Mouse (Mus musculus) spleen, embryonic (tissue): Measurements from ENCODE around the gene Tcf7l1.

Experiments
- CTCF ChIA-PET: fragments of 350-600 bp; sonication (Branson Sonifier 250); formaldehyde crosslinking; loops from one replicate; lab custom pipeline; 2022; lab: Charles Lee

The Tcf7l1 gene

GRCm38 (mm10) chr6:72664290-72664689 lies 124.8 kb downstream of the Tcf7l1 start:
- CTCF ChIA-PET: no interaction called here

GRCm38 (mm10) chr6:72663000-72663399 lies 126.1 kb downstream of the Tcf7l1 start:
- CTCF ChIA-PET: no interaction called here

- CTCF ChIA-PET: no interaction called here
These were observed 128.7 kb downstream of the Tcf7l1 start for GRCm38 (mm10) chr6:72660391-72660720.

- CTCF ChIA-PET: no interaction called here
These were observed 129.2 kb downstream of the Tcf7l1 start for GRCm38 (mm10) chr6:72659717-72660390.

- CTCF ChIA-PET: interaction anchor here (0.7 kb wide), 1 partner anchor 203 kb away, joined by 3 read pairs; no protein-coding TSS in a partner anchor
These were observed 131.0 kb downstream of the Tcf7l1 start for GRCm38 (mm10) chr6:72658006-72658405.

GRCm38 (mm10) chr6:72656053-72656442 lies 133.0 kb downstream of the Tcf7l1 start:
- CTCF ChIA-PET: no interaction called here

GRCm38 (mm10) chr6:72655309-72656052 lies 133.6 kb downstream of the Tcf7l1 start:
- CTCF ChIA-PET: interaction anchor here (0.7 kb wide), 1 partner anchor 1516 kb away, joined by 11 read pairs; no protein-coding TSS in a partner anchor

- CTCF ChIA-PET: interaction anchor here (1.1 kb wide), 1 partner anchor 18 kb away, joined by 3 read pairs; no protein-coding TSS in a partner anchor
These were observed 134.7 kb downstream of the Tcf7l1 start for GRCm38 (mm10) chr6:72654355-72654754.

- CTCF ChIA-PET: interaction anchor here (0.5 to 1.1 kb wide), 2 partner anchors 17 to 120 kb away, joined by 3 to 5 read pairs; no protein-coding TSS in a partner anchor
These were observed 135.6 kb downstream of the Tcf7l1 start for GRCm38 (mm10) chr6:72653419-72653818.

GRCm38 (mm10) chr6:72650338-72650851 lies 138.7 kb downstream of the Tcf7l1 start:
- CTCF ChIA-PET: no interaction called here

GRCm38 (mm10) chr6:72648002-72648595 lies 141.0 kb downstream of the Tcf7l1 start:
- CTCF ChIA-PET: interaction anchor here (0.6 to 1.2 kb wide), 2 partner anchors 12 to 207 kb away, joined by 3 read pairs; no protein-coding TSS in a partner anchor

GRCm38 (mm10) chr6:72647383-72647820 lies 141.7 kb downstream of the Tcf7l1 start:
- CTCF ChIA-PET: interaction anchor here (0.6 kb wide), 1 partner anchor 208 kb away, joined by 3 read pairs; no protein-coding TSS in a partner anchor

GRCm38 (mm10) chr6:72645364-72645763 lies 143.7 kb downstream of the Tcf7l1 start:
- CTCF ChIA-PET: no interaction called here

GRCm38 (mm10) chr6:72644576-72644975 lies 144.5 kb downstream of the Tcf7l1 start:
- CTCF ChIA-PET: no interaction called here

- CTCF ChIA-PET: no interaction called here
These were observed 147.7 kb downstream of the Tcf7l1 start for GRCm38 (mm10) chr6:72641218-72641954.

GRCm38 (mm10) chr6:72636940-72637339 lies 152.1 kb downstream of the Tcf7l1 start:
- CTCF ChIA-PET: interaction anchor here (0.6 to 1.1 kb wide), 3 partner anchors 17 to 506 kb away, joined by 3 read pairs; no protein-coding TSS in a partner anchor

GRCm38 (mm10) chr6:72635760-72636431 lies 153.2 kb downstream of the Tcf7l1 start:
- CTCF ChIA-PET: interaction anchor here (0.6 to 1.3 kb wide), 4 partner anchors 12 to 410 kb away, joined by 3 read pairs; no protein-coding TSS in a partner anchor

- CTCF ChIA-PET: no interaction called here
These were observed 154.7 kb downstream of the Tcf7l1 start for GRCm38 (mm10) chr6:72634311-72634710.

GRCm38 (mm10) chr6:72631700-72632099 lies 157.4 kb downstream of the Tcf7l1 start:
- CTCF ChIA-PET: no interaction called here

GRCm38 (mm10) chr6:72630961-72631360 lies 158.1 kb downstream of the Tcf7l1 start:
- CTCF ChIA-PET: interaction anchor here (0.7 kb wide), 1 partner anchor 37 kb away, joined by 3 read pairs; no protein-coding TSS in a partner anchor
